Mouse (Mus musculus): Measurements from ENCODE around the gene Sik3.

GRCm38 (mm10) chr9:46207501-46207869, 194.9 kb downstream of the Sik3 start:
- TF ChIP-seq TCF12 (IDR thresholded peaks at IDR 0.05; ENCODE audit: insufficient read depth, poor library complexity, severe bottlenecking): no peak
- TF ChIP-seq SRF (IDR thresholded peaks at IDR 0.05; ENCODE audit: control insufficient read depth, insufficient read length, low read depth): no peak
- no peak for TF ChIP-seq USF1 (IDR thresholded peaks at IDR 0.05; ENCODE audit: low read depth)
- TF ChIP-seq MYOD1 (IDR thresholded peaks at IDR 0.05; ENCODE audit: control insufficient read depth in 1 of 3, insufficient read length in 2 of 3, low read depth in 2 of 3): no peak
- no peak for TF ChIP-seq MYOG (IDR thresholded peaks at IDR 0.05; ENCODE audit: control insufficient read depth in 1 of 3, insufficient read depth in 1 of 3, insufficient read length in 2 of 3, low read depth in 2 of 3)
